Mouse (Mus musculus): ENCODE measurements around the gene Gm27029.
"Not testable (repeated sequence)": the region's sequence is repeated elsewhere in the genome, so short reads cannot be mapped to it uniquely, and the experiment has no call there.

- TF ChIP-seq CTCF (conservative IDR thresholded peaks at IDR 0.05; ENCODE audit: insufficient read depth, insufficient read length, low read depth, low read length); POLR2A (IDR thresholded peaks at IDR 0.05; ENCODE audit: low read depth, low read length): not testable (repeated sequence)
Measured at GRCm38 (mm10) chr11:101466552-101466950, 42.0 kb upstream of the Gm27029 start.
